Mouse (Mus musculus) liver, postnatal 0 days (tissue): ENCODE measurements around the gene Olfr1390. TPM values are rescaled to one million over a fixed set of nuclear protein-coding genes. Genes with fewer than 3 reads are reported as not detected.
"Not testable (repeated sequence)": the region's sequence is repeated elsewhere in the genome, so short reads cannot be mapped to it uniquely, and the experiment has no call there.

Experiments used
- ATAC-seq: fragments of 200-750 bp; cut with Nextera tagmentation; 2 replicates; pipeline ENCODE4 v1.8.0; 2017; ENCODE audit warnings: mild to moderate bottlenecking, moderate library complexity
- DNase-seq: peaks from one replicate; pipeline ENCODE4 v3.0.0-alpha.2; 2016
- H3K27ac ChIP-seq: fragments of 300-500 bp; sonication (generic); 2 replicates; pipeline ENCODE4 v1.5.1; 2014; ENCODE audit warnings: antibody characterized with exemption, moderate library complexity, mild to moderate bottlenecking, low read depth
- H3K27me3 ChIP-seq: fragments of 300-500 bp; sonication (generic); 2 replicates; pipeline ENCODE4 v1.6.1; 2014; ENCODE audit warnings: low read length, control low read depth, mixed read lengths; ENCODE audit not compliant: insufficient read depth
- H3K36me3 ChIP-seq: fragments of 300-500 bp; sonication (generic); replicated peaks from 2 replicates; pipeline ENCODE4 v1.6.1; 2014; ENCODE audit warnings: mild to moderate bottlenecking, control low read depth, low read length, moderate library complexity, mixed read lengths; ENCODE audit not compliant: insufficient read depth
- H3K4me1 ChIP-seq: fragments of 300-500 bp; sonication (generic); 2 replicates; pipeline ENCODE4 v1.6.1; 2014; ENCODE audit warnings: antibody characterized with exemption, mild to moderate bottlenecking, control low read depth; ENCODE audit not compliant: insufficient read depth
- H3K4me2 ChIP-seq: fragments of 300-500 bp; sonication (generic); 2 replicates; pipeline ENCODE4 v1.6.1; 2014; ENCODE audit warnings: low read depth, mild to moderate bottlenecking, low read length, moderate library complexity, mixed read lengths
- H3K4me3 ChIP-seq: fragments of 300-500 bp; sonication (generic); 2 replicates; pipeline ENCODE4 v1.5.1; 2014; ENCODE audit warnings: low read depth, low read length
- H3K9ac ChIP-seq: fragments of 300-500 bp; sonication (generic); replicated peaks from 2 replicates; pipeline ENCODE4 v1.6.1; 2014; ENCODE audit warnings: mild to moderate bottlenecking, moderate library complexity
- H3K9me3 ChIP-seq: fragments of 300-500 bp; sonication (generic); 2 replicates; pipeline ENCODE4 v1.6.1; 2016; ENCODE audit warnings: mild to moderate bottlenecking, control low read depth, low read length, mixed read lengths
- CTCF ChIP-seq: sonication (generic); IDR thresholded peaks from 2 replicates; pipeline ENCODE4 v1.5.1; 2016; ENCODE audit warnings: antibody characterized with exemption, low read depth
- EP300 ChIP-seq: IDR thresholded peaks from 2 replicates; pipeline ENCODE4 v1.6.1; 2016; ENCODE audit warnings: antibody characterized with exemption, low read depth, mild to moderate bottlenecking
- WGBS: fragments of 180-500 bp; shearing (Covaris S2); extraction: QIAGEN DNeasy Blood & Tissue Kit; methylation state at CpG from one replicate; pipeline ENCODE4 v1.1.7; 2014; ENCODE audit not compliant: insufficient replicate concordance; 5-methylcytosine and 5-hydroxymethylcytosine counted together
- polyA plus RNA-seq: library from polyadenylated mRNA; unstranded; fragments of >200 nt; fragmentation: Nextera tagmentation; extraction: Ambion mirVana; gene quantifications from 2 replicates; pipeline ENCODE4 v1.2.1, GENCODE M21; 2015

Olfr1390 gene
- not detected in 2 replicates for polyA plus RNA-seq

DNA sequence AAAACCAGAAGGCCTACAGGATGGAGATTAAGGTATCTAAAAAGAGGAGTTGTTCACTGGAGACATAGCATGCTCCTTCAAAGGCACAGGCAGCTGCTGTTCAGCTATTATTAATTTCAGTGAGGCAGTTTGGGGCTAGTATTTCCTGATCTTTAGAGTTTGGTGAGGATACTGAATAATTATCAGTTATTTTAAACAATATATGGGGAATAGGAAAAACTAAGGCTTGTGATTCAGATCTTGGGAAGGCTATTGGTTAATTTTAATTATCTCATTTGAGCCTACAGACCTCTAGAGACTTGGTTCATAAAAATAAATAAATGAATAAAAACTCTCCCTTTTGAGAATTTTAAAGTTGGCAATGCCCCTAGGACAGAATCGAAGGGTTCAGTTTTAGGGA is at the start of gene Olfr1390:
Gene Olfr1390, plus strand, starts transcription at position 301 of the 400 bp plus-strand sequence.
- Histone ChIP-seq H3K4me3 (no peak within 1 kb of the TSS), H3K9me3 (no peaks in the 10 kb centered on the region), H3K36me3 (no peaks in the 10 kb centered on the region), H3K27me3 (no peaks in the 10 kb centered on the region), H3K9ac (no peak within 1 kb of the TSS), H3K4me1 (no peaks in the 10 kb centered on the region), H3K27ac (no peak within 1 kb of the TSS), H3K4me2 (no peak within 1 kb of the TSS)
- no peak for ATAC-seq
- 76% methylated on average over 1 of the region's 1 CpGs for WGBS
- no peak for TF ChIP-seq CTCF
- TF ChIP-seq EP300: no peak
- no peak for DNase-seq

- no peaks in the 10 kb centered on the region for H3K4me1 ChIP-seq
- no peaks in the 10 kb centered on the region for H3K9me3 ChIP-seq
- 66% methylated on average over 2 of the region's 2 CpGs for WGBS
- H3K36me3 ChIP-seq: no peaks in the 10 kb centered on the region
- H3K4me2 ChIP-seq: no peak overlapping the region
- no peak overlapping the region for H3K9ac ChIP-seq
- H3K27ac ChIP-seq: no peak overlapping the region
- no peak overlapping the region for H3K4me3 ChIP-seq
- no peak for ATAC-seq
- TF ChIP-seq CTCF: no peak
- TF ChIP-seq EP300: no peak
- DNase-seq: no peak
- H3K27me3 ChIP-seq: no peaks in the 10 kb centered on the region
These were observed 47.7 kb upstream of the Olfr1390 start for GRCm38 (mm10) chr11:49287251-49287650.

DNA sequence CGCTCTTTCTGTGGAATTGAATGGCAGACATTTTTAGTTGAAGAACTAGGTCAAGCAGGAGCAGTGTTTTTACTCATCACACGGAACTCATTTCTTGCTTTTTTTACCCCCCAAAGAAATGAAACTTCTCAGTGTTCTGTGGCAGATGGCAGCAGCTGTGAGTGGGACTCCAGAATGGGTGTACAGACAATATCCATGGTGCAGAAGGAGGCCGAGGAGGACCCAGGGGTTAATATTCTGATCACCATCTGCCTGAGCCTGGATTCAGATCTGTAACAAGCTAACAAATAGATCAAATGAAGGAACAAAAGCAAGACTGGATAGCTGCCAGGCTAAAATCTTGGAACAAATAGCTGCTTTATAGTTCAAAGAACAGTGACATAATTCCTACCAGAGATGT is 42.2 kb upstream of the Olfr1390 start:
- DNase-seq (no peak), ATAC-seq (no peak)
- no peak overlapping the region for H3K4me2 ChIP-seq
- H3K36me3 ChIP-seq: no peaks in the 10 kb centered on the region
- H3K27ac ChIP-seq: no peak overlapping the region
- 69% methylated on average over 3 of the region's 3 CpGs for WGBS
- no peaks in the 10 kb centered on the region for H3K9me3 ChIP-seq
- H3K4me1 ChIP-seq: no peaks in the 10 kb centered on the region
- H3K9ac ChIP-seq: no peak overlapping the region
- no peaks in the 10 kb centered on the region for H3K27me3 ChIP-seq
- H3K4me3 ChIP-seq: no peak overlapping the region
- TF ChIP-seq EP300 (no peak), CTCF (no peak)

DNA sequence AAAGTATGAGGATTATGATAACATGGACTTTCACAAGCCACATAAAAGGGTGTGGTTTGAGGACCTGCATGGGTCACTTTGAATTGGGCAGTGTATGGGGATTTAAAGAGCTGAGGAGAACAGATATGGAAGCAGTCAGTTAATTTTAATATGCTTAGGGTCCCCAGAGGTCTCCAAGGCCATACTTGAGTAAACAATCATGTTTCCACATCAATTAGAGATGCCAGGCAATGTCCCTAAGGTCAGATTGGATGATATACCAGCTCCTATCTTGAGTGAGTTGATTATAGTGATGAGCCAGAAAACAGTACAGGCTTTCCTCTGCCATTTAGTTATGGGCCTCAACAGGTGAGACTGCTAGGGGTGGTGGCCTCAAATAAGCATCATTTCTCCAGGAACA is 30.5 kb upstream of the Olfr1390 start, which contains the start of gene Olfr10:
Gene Olfr10, plus strand, starts transcription at position 301 of the 400 bp plus-strand sequence.
- no peaks in the 10 kb centered on the region for H3K36me3 ChIP-seq
- no peak for DNase-seq
- ATAC-seq: no peak
- H3K9me3 ChIP-seq: no peaks in the 10 kb centered on the region
- no peaks in the 10 kb centered on the region for H3K4me1 ChIP-seq
- TF ChIP-seq CTCF: no peak
- TF ChIP-seq EP300: no peak
- no peak within 1 kb of the TSS for H3K4me3 ChIP-seq
- no peaks in the 10 kb centered on the region for H3K27me3 ChIP-seq
- H3K9ac ChIP-seq: no peak within 1 kb of the TSS
- no peak within 1 kb of the TSS for H3K4me2 ChIP-seq
- H3K27ac ChIP-seq: no peak within 1 kb of the TSS

- not testable (repeated sequence) for H3K36me3 ChIP-seq, H3K9me3 ChIP-seq, ATAC-seq, H3K9ac ChIP-seq, H3K27me3 ChIP-seq, H3K4me3 ChIP-seq, DNase-seq, H3K27ac ChIP-seq, H3K4me2 ChIP-seq, H3K4me1 ChIP-seq
- 54% methylated on average over 5 of the region's 5 CpGs for WGBS
These were observed 26.4 kb upstream of the Olfr1390 start for GRCm38 (mm10) chr11:49308547-49308946.

GRCm38 (mm10) chr11:49322442-49322841 is 12.5 kb upstream of the Olfr1390 start, which contains the start of gene Olfr1391:
TSS of gene Olfr1391 (plus strand) at chr11:49322742.
- Histone ChIP-seq H3K4me1 (no peaks in the 10 kb centered on the region), H3K36me3 (no peaks in the 10 kb centered on the region), H3K9me3 (no peaks in the 10 kb centered on the region), H3K9ac (no peak within 1 kb of the TSS), H3K4me3 (no peak within 1 kb of the TSS), H3K27ac (no peak within 1 kb of the TSS), H3K4me2 (no peak within 1 kb of the TSS), H3K27me3 (no peaks in the 10 kb centered on the region)
- ATAC-seq (no peak), DNase-seq (no peak)
- no peak for TF ChIP-seq EP300
- no peak for TF ChIP-seq CTCF
- 75% methylated on average over 2 of the region's 2 CpGs for WGBS

- H3K27ac ChIP-seq: no peak overlapping the region
- no peak overlapping the region for H3K4me3 ChIP-seq
- H3K4me1 ChIP-seq: no peaks in the 10 kb centered on the region
- no peaks in the 10 kb centered on the region for H3K27me3 ChIP-seq
- no peak for TF ChIP-seq EP300
- no peak for TF ChIP-seq CTCF
- H3K36me3 ChIP-seq: no peaks in the 10 kb centered on the region
- DNase-seq (no peak), ATAC-seq (no peak)
- H3K9me3 ChIP-seq: no peaks in the 10 kb centered on the region
- H3K9ac ChIP-seq: no peak overlapping the region
- 69% methylated on average over 3 of the region's 3 CpGs for WGBS
- no peak overlapping the region for H3K4me2 ChIP-seq
These were observed 8.3 kb upstream of the Olfr1390 start for GRCm38 (mm10) chr11:49326726-49327125.
